Mouse (Mus musculus): Measurements from ENCODE around the gene Efemp2. TPM values are rescaled to one million over a fixed set of nuclear protein-coding genes. Genes with fewer than 3 reads are reported as not detected.

Gene Efemp2
- total and polyA plus RNA-seq, 2 experiments from 2014 or later: 26.4 to 35.0 TPM

DNA sequence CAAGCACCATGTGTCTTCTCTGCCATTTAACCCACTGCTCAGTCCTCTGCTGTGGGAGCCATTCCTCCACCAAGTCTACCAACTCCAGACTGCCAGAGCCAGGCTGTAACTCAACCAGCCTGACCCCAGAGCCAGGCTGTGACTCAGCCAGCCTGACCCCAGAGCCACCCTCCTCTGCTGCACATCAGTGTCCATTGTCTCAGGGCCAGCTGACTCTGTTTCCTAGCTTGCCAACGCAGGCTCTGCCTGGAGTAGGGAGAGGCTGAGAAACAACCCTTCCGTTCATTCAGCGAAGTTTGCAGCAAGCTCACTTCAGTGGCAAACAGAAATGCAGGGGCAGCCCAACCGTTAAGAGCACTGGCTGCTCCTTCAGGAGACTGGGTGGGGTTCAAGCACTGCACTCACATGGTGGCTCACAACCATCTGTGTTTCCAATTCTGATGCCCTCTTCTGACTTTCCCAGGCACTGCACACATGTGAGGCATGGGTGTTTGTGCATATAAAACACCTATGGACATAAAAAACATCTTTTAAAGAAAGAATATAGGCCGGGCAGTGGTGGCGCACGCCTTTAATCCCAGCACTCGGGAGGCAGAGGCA lies 43.3 kb downstream of the Efemp2 start:
- Histone ChIP-seq H3K9me3 (ENCODE audit: low read length) (no peaks in the 10 kb centered on the region), H3K4me1 (ENCODE audit: insufficient read depth) (no peaks in the 10 kb centered on the region), H3K36me3 (ENCODE audit: insufficient read depth) (no peaks in the 10 kb centered on the region), H3K9ac (no peak overlapping the region), H3K27ac (ENCODE audit: low read depth, low read length) (no peak overlapping the region), H3K27me3 (ENCODE audit: insufficient read depth, low read length) (no peaks in the 10 kb centered on the region), H3K4me2 (ENCODE audit: low read depth) (no peak overlapping the region), H3K4me3 (ENCODE audit: low read depth, low read length) (no peak overlapping the region)
- DNase-seq: no peak
- WGBS: 77% methylated on average over 8 of the region's 8 CpGs
- ATAC-seq: no peak
- no peak for TF ChIP-seq CTCF (IDR thresholded peaks at IDR 0.05; ENCODE audit: low read depth)

GRCm38 (mm10) chr19:5518721-5519120 lies 45.0 kb downstream of the Efemp2 start:
- Histone ChIP-seq H3K9me3 (ENCODE audit: low read length) (no peaks in the 10 kb centered on the region), H3K4me1 (ENCODE audit: insufficient read depth) (no peaks in the 10 kb centered on the region), H3K27ac (ENCODE audit: low read depth, low read length) (no peak overlapping the region), H3K27me3 (ENCODE audit: insufficient read depth, low read length) (no peaks in the 10 kb centered on the region), H3K36me3 (ENCODE audit: insufficient read depth) (no peaks in the 10 kb centered on the region), H3K4me2 (ENCODE audit: low read depth) (no peak overlapping the region), H3K9ac (no peak overlapping the region), H3K4me3 (ENCODE audit: low read depth, low read length) (no peak overlapping the region)
- WGBS: 87% methylated on average over 3 of the region's 3 CpGs
- DNase-seq (no peak), ATAC-seq (no peak)
- no peak for TF ChIP-seq CTCF (IDR thresholded peaks at IDR 0.05; ENCODE audit: low read depth)

GRCm38 (mm10) chr19:5525204-5525603 lies 51.5 kb downstream of the Efemp2 start:
- 76% methylated on average over 5 of the region's 5 CpGs for WGBS

GRCm38 (mm10) chr19:5529325-5530137 lies 55.8 kb downstream of the Efemp2 start:
- ATAC-seq: peak; percentile 93
- 10% methylated on average over 20 of the region's 20 CpGs for WGBS

More at GRCm38 (mm10) chr19:5525204-5525603, 51.5 kb downstream of the Efemp2 start:
- Histone ChIP-seq H3K27ac (ENCODE audit: low read depth, low read length) (no peak overlapping the region), H3K9me3 (ENCODE audit: low read length) (no peaks in the 10 kb centered on the region), H3K4me2 (ENCODE audit: low read depth) (no peak overlapping the region), H3K4me1 (ENCODE audit: insufficient read depth) (peaks cover 7% of the 10 kb centered on the region), H3K36me3 (ENCODE audit: insufficient read depth) (no peaks in the 10 kb centered on the region), H3K9ac (no peak overlapping the region), H3K4me3 (ENCODE audit: low read depth, low read length) (no peak overlapping the region), H3K27me3 (ENCODE audit: insufficient read depth, low read length) (no peaks in the 10 kb centered on the region)
- no peak for DNase-seq
- no peak for TF ChIP-seq CTCF (IDR thresholded peaks at IDR 0.05; ENCODE audit: low read depth)
- no peak for ATAC-seq

DNA sequence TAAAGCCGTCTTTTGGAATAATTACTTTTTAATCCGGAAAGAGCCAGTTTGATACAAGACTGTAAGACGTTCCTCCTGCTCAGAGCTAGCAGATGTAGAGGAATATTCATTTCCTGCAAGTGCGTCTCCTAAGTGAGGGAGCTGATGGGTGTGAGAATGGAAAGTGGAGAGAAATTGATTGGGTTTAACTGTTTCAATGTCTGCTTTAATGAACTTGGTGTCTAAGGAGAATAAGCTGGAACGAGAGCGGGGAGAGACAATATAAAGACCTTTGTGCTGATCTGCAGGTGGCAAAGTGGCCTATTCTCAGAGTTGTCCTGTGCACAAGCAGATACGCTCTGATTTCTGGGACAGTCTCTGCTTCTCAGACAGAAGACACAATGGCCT lies 56.4 kb downstream of the Efemp2 start:
- ATAC-seq: peak; percentile 75
- Histone ChIP-seq H3K4me2 (ENCODE audit: low read depth) (peak overlapping the region; percentile 33), H3K27ac (ENCODE audit: low read depth, low read length) (peak overlapping the region; percentile 51), H3K27me3 (ENCODE audit: insufficient read depth, low read length) (no peaks in the 10 kb centered on the region), H3K9me3 (ENCODE audit: low read length) (no peaks in the 10 kb centered on the region), H3K9ac (no peak overlapping the region), H3K36me3 (ENCODE audit: insufficient read depth) (no peaks in the 10 kb centered on the region), H3K4me1 (ENCODE audit: insufficient read depth) (peaks cover 9% of the 10 kb centered on the region), H3K4me3 (ENCODE audit: low read depth, low read length) (peak overlapping the region; percentile 2; the same call in 1 of the 2 replicates)
- DNase-seq: no peak
- no peak for TF ChIP-seq CTCF (IDR thresholded peaks at IDR 0.05; ENCODE audit: low read depth)
- 10% methylated on average over 7 of the region's 7 CpGs for WGBS

More at GRCm38 (mm10) chr19:5529325-5530137, 55.8 kb downstream of the Efemp2 start:
- H3K27ac ChIP-seq (ENCODE audit: low read depth, low read length): peak overlapping the region; percentile 51; the same call in 1 of the 2 replicates
- H3K36me3 ChIP-seq (ENCODE audit: insufficient read depth): no peaks in the 10 kb centered on the region
- H3K4me1 ChIP-seq (ENCODE audit: insufficient read depth): peaks cover 9% of the 10 kb centered on the region
- peak; percentile 85 for DNase-seq
- peak; percentile 95 for TF ChIP-seq CTCF (IDR thresholded peaks at IDR 0.05; ENCODE audit: low read depth)
- H3K9ac ChIP-seq: no peak overlapping the region
- no peaks in the 10 kb centered on the region for H3K27me3 ChIP-seq (ENCODE audit: insufficient read depth, low read length)
- H3K9me3 ChIP-seq (ENCODE audit: low read length): no peaks in the 10 kb centered on the region
- H3K4me2 ChIP-seq (ENCODE audit: low read depth): peak overlapping the region; percentile 33
- peak overlapping the region; percentile 2; the same call in 1 of the 2 replicates for H3K4me3 ChIP-seq (ENCODE audit: low read depth, low read length)

Other genes with a start within 250 kb of the Efemp2 start
- 54.5 and 84.6 TPM in 2 replicates for gene Pacs1, start 200.8 kb upstream of the Efemp2 start, total RNA-seq (2014; rRNA removed)
- gene Pacs1, start 200.8 kb upstream of the Efemp2 start, polyA plus RNA-seq (2015; fragmentation: Nextera tagmentation; extraction: Ambion mirVana): 35.3 and 44.7 TPM in 2 replicates
- gene Sf3b2, start 178.5 kb upstream of the Efemp2 start, total RNA-seq (2014; rRNA removed): 226 and 261 TPM in 2 replicates
- 310 and 345 TPM in 2 replicates for gene Sf3b2, start 178.5 kb upstream of the Efemp2 start, polyA plus RNA-seq (2015; fragmentation: Nextera tagmentation; extraction: Ambion mirVana)
- gene Gal3st3, start 175.6 kb upstream of the Efemp2 start, total RNA-seq (2014; rRNA removed): 14.8 and 19.4 TPM in 2 replicates
- gene Gal3st3, start 175.6 kb upstream of the Efemp2 start, polyA plus RNA-seq (2015; fragmentation: Nextera tagmentation; extraction: Ambion mirVana): 46.9 and 50.4 TPM in 2 replicates
- not detected in 2 replicates for gene Catsper1, start 138.2 kb upstream of the Efemp2 start, total RNA-seq (2014; rRNA removed)
- not detected in 2 replicates for gene Catsper1, start 138.2 kb upstream of the Efemp2 start, polyA plus RNA-seq (2015; fragmentation: Nextera tagmentation; extraction: Ambion mirVana)
- gene Cst6, start 124.4 kb upstream of the Efemp2 start, total RNA-seq (2014; rRNA removed): 0.76 and 2.4 TPM in 2 replicates
- gene Cst6, start 124.4 kb upstream of the Efemp2 start, polyA plus RNA-seq (2015; fragmentation: Nextera tagmentation; extraction: Ambion mirVana): 9.6 and 15.8 TPM in 2 replicates
- 31.4 and 34.7 TPM in 2 replicates for gene Eif1ad, start 107.2 kb upstream of the Efemp2 start, total RNA-seq (2014; rRNA removed)
- gene Eif1ad, start 107.2 kb upstream of the Efemp2 start, polyA plus RNA-seq (2015; fragmentation: Nextera tagmentation; extraction: Ambion mirVana): 38.4 and 45.3 TPM in 2 replicates
- 72.5 and 93.5 TPM in 2 replicates for gene Banf1, start 106.8 kb upstream of the Efemp2 start, total RNA-seq (2014; rRNA removed)
- 379 and 481 TPM in 2 replicates for gene Banf1, start 106.8 kb upstream of the Efemp2 start, polyA plus RNA-seq (2015; fragmentation: Nextera tagmentation; extraction: Ambion mirVana)
- gene Sart1, start 85.3 kb upstream of the Efemp2 start, total RNA-seq (2014; rRNA removed): 49.2 and 55.1 TPM in 2 replicates
- 38.8 and 53.5 TPM in 2 replicates for gene Sart1, start 85.3 kb upstream of the Efemp2 start, polyA plus RNA-seq (2015; fragmentation: Nextera tagmentation; extraction: Ambion mirVana)
- 0.43 TPM in 1 of 2 replicates, not detected in the other for gene Tsga10ip, start 71.4 kb upstream of the Efemp2 start, total RNA-seq (2014; rRNA removed)
- gene Tsga10ip, start 71.4 kb upstream of the Efemp2 start, polyA plus RNA-seq (2015; fragmentation: Nextera tagmentation; extraction: Ambion mirVana): 0.08 and 0.13 TPM in 2 replicates
- 171 and 202 TPM in 2 replicates for gene Drap1, start 49.0 kb upstream of the Efemp2 start, total RNA-seq (2014; rRNA removed)
- 353 and 391 TPM in 2 replicates for gene Drap1, start 49.0 kb upstream of the Efemp2 start, polyA plus RNA-seq (2015; fragmentation: Nextera tagmentation; extraction: Ambion mirVana)
- gene AI837181, start 48.8 kb upstream of the Efemp2 start, total RNA-seq (2014; rRNA removed): 56.6 and 59.5 TPM in 2 replicates
- gene AI837181, start 48.8 kb upstream of the Efemp2 start, polyA plus RNA-seq (2015; fragmentation: Nextera tagmentation; extraction: Ambion mirVana): 72.5 and 72.7 TPM in 2 replicates
- gene Fosl1, start 26.4 kb upstream of the Efemp2 start, total RNA-seq (2014; rRNA removed): 0.19 TPM in 1 of 2 replicates, not detected in the other
- not detected in 2 replicates for gene Fosl1, start 26.4 kb upstream of the Efemp2 start, polyA plus RNA-seq (2015; fragmentation: Nextera tagmentation; extraction: Ambion mirVana)
- gene Ccdc85b, start 16.1 kb upstream of the Efemp2 start, total RNA-seq (2014; rRNA removed): 19.3 and 21.2 TPM in 2 replicates
- gene Ccdc85b, start 16.1 kb upstream of the Efemp2 start, polyA plus RNA-seq (2015; fragmentation: Nextera tagmentation; extraction: Ambion mirVana): 15.3 and 16.2 TPM in 2 replicates
- 116 and 125 TPM in 2 replicates for gene Fibp, start 13.3 kb upstream of the Efemp2 start, total RNA-seq (2014; rRNA removed)
- gene Fibp, start 13.3 kb upstream of the Efemp2 start, polyA plus RNA-seq (2015; fragmentation: Nextera tagmentation; extraction: Ambion mirVana): 175 and 180 TPM in 2 replicates
- 1.0 and 1.7 TPM in 2 replicates for gene Ctsw, start 5.4 kb upstream of the Efemp2 start, total RNA-seq (2014; rRNA removed)
- gene Ctsw, start 5.4 kb upstream of the Efemp2 start, polyA plus RNA-seq (2015; fragmentation: Nextera tagmentation; extraction: Ambion mirVana): 2.3 and 2.5 TPM in 2 replicates
- gene Mus81, start 14.4 kb downstream of the Efemp2 start, total RNA-seq (2014; rRNA removed): 51.5 and 54.8 TPM in 2 replicates
- 29.4 and 32.6 TPM in 2 replicates for gene Mus81, start 14.4 kb downstream of the Efemp2 start, polyA plus RNA-seq (2015; fragmentation: Nextera tagmentation; extraction: Ambion mirVana)
- 1,402 and 1,611 TPM in 2 replicates for gene Cfl1, start 16.5 kb downstream of the Efemp2 start, total RNA-seq (2014; rRNA removed)
- gene Cfl1, start 16.5 kb downstream of the Efemp2 start, polyA plus RNA-seq (2015; fragmentation: Nextera tagmentation; extraction: Ambion mirVana): 4,218 and 4,770 TPM in 2 replicates
- 5.0 and 5.2 TPM in 2 replicates for gene 1700020D05Rik, start 29.8 kb downstream of the Efemp2 start, total RNA-seq (2014; rRNA removed)
- gene 1700020D05Rik, start 29.8 kb downstream of the Efemp2 start, polyA plus RNA-seq (2015; fragmentation: Nextera tagmentation; extraction: Ambion mirVana): not detected in 2 replicates
- gene Snx32, start 36.6 kb downstream of the Efemp2 start, total RNA-seq (2014; rRNA removed): 77.7 and 85.6 TPM in 2 replicates
- 64.1 and 68.1 TPM in 2 replicates for gene Snx32, start 36.6 kb downstream of the Efemp2 start, polyA plus RNA-seq (2015; fragmentation: Nextera tagmentation; extraction: Ambion mirVana)
- gene Ovol1, start 86.7 kb downstream of the Efemp2 start, total RNA-seq (2014; rRNA removed): not detected in 2 replicates
- 0.11 and 0.21 TPM in 2 replicates for gene Ovol1, start 86.7 kb downstream of the Efemp2 start, polyA plus RNA-seq (2015; fragmentation: Nextera tagmentation; extraction: Ambion mirVana)
- gene Ap5b1, start 94.1 kb downstream of the Efemp2 start, total RNA-seq (2014; rRNA removed): 9.0 and 9.5 TPM in 2 replicates
- gene Ap5b1, start 94.1 kb downstream of the Efemp2 start, polyA plus RNA-seq (2015; fragmentation: Nextera tagmentation; extraction: Ambion mirVana): 1.2 and 1.6 TPM in 2 replicates
- gene Rnaseh2c, start 127.9 kb downstream of the Efemp2 start, total RNA-seq (2014; rRNA removed): 29.0 and 34.1 TPM in 2 replicates
- 49.8 and 59.9 TPM in 2 replicates for gene Rnaseh2c, start 127.9 kb downstream of the Efemp2 start, polyA plus RNA-seq (2015; fragmentation: Nextera tagmentation; extraction: Ambion mirVana)
- gene Kat5, start 136.3 kb downstream of the Efemp2 start, total RNA-seq (2014; rRNA removed): 131 and 150 TPM in 2 replicates
- 62.8 and 72.6 TPM in 2 replicates for gene Kat5, start 136.3 kb downstream of the Efemp2 start, polyA plus RNA-seq (2015; fragmentation: Nextera tagmentation; extraction: Ambion mirVana)
- gene Rela, start 163.5 kb downstream of the Efemp2 start, total RNA-seq (2014; rRNA removed): 23.2 and 34.8 TPM in 2 replicates
- gene Rela, start 163.5 kb downstream of the Efemp2 start, polyA plus RNA-seq (2015; fragmentation: Nextera tagmentation; extraction: Ambion mirVana): 26.8 and 32.3 TPM in 2 replicates
- gene Sipa1, start 189.8 kb downstream of the Efemp2 start, total RNA-seq (2014; rRNA removed): 16.6 and 18.3 TPM in 2 replicates
- gene Sipa1, start 189.8 kb downstream of the Efemp2 start, polyA plus RNA-seq (2015; fragmentation: Nextera tagmentation; extraction: Ambion mirVana): 14.6 and 19.6 TPM in 2 replicates
- 14.4 and 19.7 TPM in 2 replicates for gene Map3k11, start 214.8 kb downstream of the Efemp2 start, total RNA-seq (2014; rRNA removed)
- 8.7 and 9.0 TPM in 2 replicates for gene Map3k11, start 214.8 kb downstream of the Efemp2 start, polyA plus RNA-seq (2015; fragmentation: Nextera tagmentation; extraction: Ambion mirVana)
- 57.4 and 67.1 TPM in 2 replicates for gene Pcnx3, start 215.0 kb downstream of the Efemp2 start, total RNA-seq (2014; rRNA removed)
- 10.2 and 17.2 TPM in 2 replicates for gene Pcnx3, start 215.0 kb downstream of the Efemp2 start, polyA plus RNA-seq (2015; fragmentation: Nextera tagmentation; extraction: Ambion mirVana)
- gene Kcnk7, start 230.4 kb downstream of the Efemp2 start, total RNA-seq (2014; rRNA removed): not detected in 2 replicates
- gene Kcnk7, start 230.4 kb downstream of the Efemp2 start, polyA plus RNA-seq (2015; fragmentation: Nextera tagmentation; extraction: Ambion mirVana): 0.17 TPM in 1 of 2 replicates, not detected in the other